Mouse (Mus musculus) fibroblast of lung, adult 2 months (primary cell): Measurements from ENCODE around the gene Msh3.
A peak's percentile ranks its signal among the peaks of the same experiment; 100 is the strongest.
"Not testable (repeated sequence)": the region's sequence is repeated elsewhere in the genome, so short reads cannot be mapped to it uniquely, and the experiment has no call there.

ENCODE experiments used
- DNase-seq: peaks from one replicate; pipeline ENCODE4 v3.0.0-alpha.2; 2011; ENCODE audit warnings: low read depth

Msh3 gene

GRCm38 (mm10) chr13:92354456-92355271 lies at the start of gene Msh3, which contains the start of gene Dhfr:
Gene Msh3, minus strand, starts transcription at chr13:92355003.
Gene Dhfr, plus strand, starts transcription at chr13:92354726.
- DNase-seq: peak; percentile 91

- no peak for DNase-seq
Measured at GRCm38 (mm10) chr13:92403496-92403895, 48.7 kb upstream of the Msh3 start.

- DNase-seq: no peak
Measured at GRCm38 (mm10) chr13:92402063-92402462, 47.3 kb upstream of the Msh3 start.

GRCm38 (mm10) chr13:92398491-92399384 lies 43.9 kb upstream of the Msh3 start:
- DNase-seq: no peak

GRCm38 (mm10) chr13:92393047-92393661 lies 38.4 kb upstream of the Msh3 start:
- DNase-seq: no peak

GRCm38 (mm10) chr13:92387367-92387766 lies 32.6 kb upstream of the Msh3 start:
- no peak for DNase-seq

- not testable (repeated sequence) for DNase-seq
Measured at GRCm38 (mm10) chr13:92371466-92371865, 16.7 kb upstream of the Msh3 start.

- DNase-seq: no peak
Measured at GRCm38 (mm10) chr13:92370811-92371210, 16.0 kb upstream of the Msh3 start.

- no peak for DNase-seq
Measured at GRCm38 (mm10) chr13:92365312-92365711, 10.5 kb upstream of the Msh3 start.

GRCm38 (mm10) chr13:92361609-92362008 lies 6.8 kb upstream of the Msh3 start:
- no peak for DNase-seq

GRCm38 (mm10) chr13:92357644-92358043 lies 2.8 kb upstream of the Msh3 start:
- peak; percentile 2 for DNase-seq

- DNase-seq: no peak
Measured at GRCm38 (mm10) chr13:92356376-92356775, 1.6 kb upstream of the Msh3 start.

- DNase-seq: no peak
Measured at GRCm38 (mm10) chr13:92355272-92355643, 455 bp upstream of the Msh3 start.

GRCm38 (mm10) chr13:92353956-92354355 lies 847 bp downstream of the Msh3 start:
- DNase-seq: peak; percentile 24

GRCm38 (mm10) chr13:92351100-92351499 lies 3.7 kb downstream of the Msh3 start:
- no peak for DNase-seq

- no peak for DNase-seq
Measured at GRCm38 (mm10) chr13:92346338-92346737, 8.5 kb downstream of the Msh3 start.

GRCm38 (mm10) chr13:92344033-92344432 lies 10.8 kb downstream of the Msh3 start:
- no peak for DNase-seq

GRCm38 (mm10) chr13:92339787-92340186 lies 15.0 kb downstream of the Msh3 start:
- no peak for DNase-seq

GRCm38 (mm10) chr13:92337773-92338462 lies 16.9 kb downstream of the Msh3 start:
- DNase-seq: no peak

- DNase-seq: no peak
Measured at GRCm38 (mm10) chr13:92336857-92337256, 17.9 kb downstream of the Msh3 start.

- no peak for DNase-seq
Measured at GRCm38 (mm10) chr13:92332103-92332879, 22.5 kb downstream of the Msh3 start.
